Mouse (Mus musculus) CD4-positive, CD25-positive, alpha-beta regulatory T cell, adult 4 months (primary cell): ENCODE data around the gene Mybpc2. TPM values are rescaled to one million over a fixed set of nuclear protein-coding genes. Genes with fewer than 3 reads are reported as not detected.

Experiments used
- ATAC-seq: one replicate; pipeline ENCODE4 v1.8.0; 2017
- polyA plus RNA-seq, 2 experiments: library from polyadenylated mRNA; unstranded; fragments of 100-300 nt; shearing (Covaris generic); gene quantifications; one replicate each; pipeline ENCODE4 v1.2.1; 2017

Gene Mybpc2
- polyA plus RNA-seq, 2 experiments from 2014 or later = not detected

- no peak for ATAC-seq
These were observed 823 bp upstream of the Mybpc2 start for GRCm38 (mm10) chr7:44525126-44525832.

DNA sequence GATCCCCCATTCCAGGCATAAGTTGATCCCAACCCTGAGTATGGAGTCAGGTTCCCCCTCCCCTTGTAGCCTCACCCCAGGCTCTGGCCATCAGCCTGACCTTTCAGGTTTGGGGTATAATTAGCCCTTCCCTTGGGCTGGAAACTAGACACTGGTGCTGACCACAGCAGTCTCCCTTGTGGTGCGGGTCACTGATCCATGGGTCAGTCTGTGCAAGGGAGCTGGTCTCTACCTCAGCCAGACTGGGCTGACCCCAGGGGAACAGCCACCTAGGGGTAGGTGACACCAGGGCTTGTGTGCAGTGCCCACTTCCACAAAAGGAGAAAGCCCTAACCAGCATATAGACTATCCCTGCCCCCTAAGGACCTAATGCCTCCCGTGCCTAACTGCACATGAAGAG is 1.4 kb downstream of the Mybpc2 start:
- no peak for ATAC-seq

DNA sequence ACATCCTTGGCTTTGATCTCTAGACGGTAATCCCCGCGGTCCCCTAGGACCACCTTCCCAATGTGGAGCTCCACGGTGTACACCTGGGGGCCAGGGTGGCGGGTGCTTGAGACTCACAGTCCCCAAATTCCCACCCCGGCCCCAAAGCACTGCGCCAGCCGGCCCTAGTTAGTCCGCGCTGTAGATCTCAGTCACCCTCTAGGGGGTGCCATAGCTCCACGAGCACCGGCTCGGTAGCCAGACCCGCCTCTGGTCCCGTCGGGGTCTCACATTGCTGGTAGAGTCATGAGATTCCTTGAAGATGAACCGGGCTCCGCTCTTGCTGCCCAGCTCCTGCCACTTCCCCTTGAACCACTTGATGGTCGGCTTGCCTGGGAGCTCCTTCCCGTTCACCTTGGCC is 2.7 kb downstream of the Mybpc2 start:
- ATAC-seq = no peak

DNA sequence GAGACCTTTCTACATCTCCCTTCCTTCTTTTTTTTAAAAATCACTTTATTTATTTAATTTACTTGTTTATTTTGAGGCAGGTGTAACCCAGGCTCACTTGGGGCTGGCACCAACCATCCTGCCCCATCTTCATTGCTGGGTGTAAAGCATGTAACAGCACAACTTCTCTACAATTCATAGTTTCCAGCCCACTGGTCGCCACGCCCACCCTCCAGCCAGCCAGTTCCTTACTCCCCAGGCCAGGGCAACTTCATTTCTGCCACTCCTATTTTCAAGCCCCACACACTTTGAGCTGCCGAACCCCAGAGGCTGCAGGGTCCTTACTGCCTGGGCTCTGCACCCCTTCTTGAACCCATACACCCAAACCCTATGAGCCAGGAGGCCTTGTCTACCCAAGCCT is 3.5 kb downstream of the Mybpc2 start:
- ATAC-seq = no peak

GRCm38 (mm10) chr7:44519240-44519913 is 5.1 kb downstream of the Mybpc2 start:
- ATAC-seq = no peak

DNA sequence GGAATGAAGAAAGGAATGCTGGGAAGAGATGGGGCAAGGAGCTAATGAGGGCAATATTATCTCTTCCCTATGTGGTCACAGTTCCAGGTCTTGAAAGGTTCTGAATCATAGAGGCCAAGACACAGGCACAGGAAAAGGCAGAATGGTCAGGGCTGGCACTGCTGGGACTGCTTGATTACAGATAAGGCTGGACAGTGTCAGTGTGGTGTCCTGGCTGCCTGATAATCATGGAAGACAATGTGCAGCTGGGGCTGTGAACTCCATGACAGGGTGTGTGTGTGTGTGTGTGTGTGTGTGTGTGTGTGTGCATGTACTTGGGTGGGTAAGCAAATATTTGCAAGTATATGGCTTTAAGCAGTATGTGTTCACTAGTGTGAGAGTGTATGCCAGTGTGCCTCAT is 17.0 kb downstream of the Mybpc2 start:
- no peak for ATAC-seq

- peak; percentile 81 for ATAC-seq
These were observed 22.8 kb downstream of the Mybpc2 start for GRCm38 (mm10) chr7:44501563-44502115.

- ATAC-seq = no peak
These were observed 24.4 kb downstream of the Mybpc2 start for GRCm38 (mm10) chr7:44500046-44500445.

DNA sequence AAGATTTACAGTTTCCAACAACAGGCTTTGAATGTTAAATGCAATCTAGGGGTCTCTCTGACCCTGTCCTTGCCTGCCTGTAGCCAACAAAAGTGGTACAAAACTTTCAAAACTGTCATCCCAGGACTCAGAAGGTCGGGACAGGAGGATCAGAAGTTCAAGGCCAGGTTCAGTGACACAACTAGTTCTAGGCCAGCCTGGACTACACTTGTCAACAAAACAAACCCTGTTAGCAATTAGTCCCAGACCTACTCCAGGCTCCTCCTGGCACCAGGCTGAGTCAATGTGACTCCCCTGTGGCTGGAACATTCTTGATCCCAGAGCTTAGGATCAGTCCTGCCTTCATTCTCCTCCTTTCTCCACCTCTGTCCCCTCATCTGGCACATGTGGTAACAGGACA is 25.5 kb downstream of the Mybpc2 start:
- ATAC-seq = no peak

GRCm38 (mm10) chr7:44497361-44498055 is 26.9 kb downstream of the Mybpc2 start:
- ATAC-seq = no peak

GRCm38 (mm10) chr7:44496771-44497109 is 27.7 kb downstream of the Mybpc2 start:
- no peak for ATAC-seq

DNA sequence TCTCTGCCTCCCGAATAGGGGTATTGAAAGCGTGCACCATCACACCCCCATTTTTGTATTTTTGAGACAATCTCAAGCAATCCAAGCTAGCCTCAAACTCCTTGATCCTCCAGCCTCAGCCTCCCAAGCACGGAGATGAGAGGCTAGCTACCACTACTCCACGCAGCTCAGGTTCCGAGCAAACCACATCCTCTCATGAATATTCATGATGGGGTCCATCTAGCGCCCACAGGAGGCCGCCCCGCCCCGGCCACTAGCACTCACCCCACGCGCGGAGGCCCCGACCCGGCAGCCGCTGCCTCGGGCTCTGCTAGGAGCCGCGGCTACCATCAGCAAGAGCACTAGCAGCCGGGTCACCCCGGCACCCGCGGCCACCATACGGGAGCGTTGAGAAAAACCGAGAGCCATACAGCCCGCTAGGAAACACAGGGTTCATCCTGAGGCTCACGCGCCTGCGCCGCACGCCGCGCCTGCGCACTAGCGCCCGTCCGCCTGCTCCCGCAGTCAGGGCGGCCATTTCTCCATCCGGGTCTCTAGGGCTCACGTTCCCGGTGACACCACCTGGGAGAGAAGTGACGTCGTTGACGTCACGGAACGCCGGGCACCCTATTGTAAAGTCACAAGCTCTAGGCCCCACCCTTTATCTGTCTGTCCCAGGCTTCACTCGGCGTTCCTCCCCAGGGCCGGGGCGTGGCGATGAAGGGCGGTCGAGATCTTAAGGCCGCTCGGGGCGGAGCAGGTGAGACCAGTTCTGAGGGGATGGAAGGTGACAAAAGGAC is 28.3 kb downstream of the Mybpc2 start, which contains the start of the genes Emc10 and Fam71e1:
TSS of gene Emc10 (minus strand) at position 538 of the 779 bp plus-strand sequence.
TSS of gene Fam71e1 (plus strand) at position 590 of the 779 bp plus-strand sequence.
- ATAC-seq = peak; percentile 94

GRCm38 (mm10) chr7:44495086-44495485 is 29.4 kb downstream of the Mybpc2 start:
- no peak for ATAC-seq

GRCm38 (mm10) chr7:44494681-44495080 is 29.8 kb downstream of the Mybpc2 start:
- no peak for ATAC-seq

DNA sequence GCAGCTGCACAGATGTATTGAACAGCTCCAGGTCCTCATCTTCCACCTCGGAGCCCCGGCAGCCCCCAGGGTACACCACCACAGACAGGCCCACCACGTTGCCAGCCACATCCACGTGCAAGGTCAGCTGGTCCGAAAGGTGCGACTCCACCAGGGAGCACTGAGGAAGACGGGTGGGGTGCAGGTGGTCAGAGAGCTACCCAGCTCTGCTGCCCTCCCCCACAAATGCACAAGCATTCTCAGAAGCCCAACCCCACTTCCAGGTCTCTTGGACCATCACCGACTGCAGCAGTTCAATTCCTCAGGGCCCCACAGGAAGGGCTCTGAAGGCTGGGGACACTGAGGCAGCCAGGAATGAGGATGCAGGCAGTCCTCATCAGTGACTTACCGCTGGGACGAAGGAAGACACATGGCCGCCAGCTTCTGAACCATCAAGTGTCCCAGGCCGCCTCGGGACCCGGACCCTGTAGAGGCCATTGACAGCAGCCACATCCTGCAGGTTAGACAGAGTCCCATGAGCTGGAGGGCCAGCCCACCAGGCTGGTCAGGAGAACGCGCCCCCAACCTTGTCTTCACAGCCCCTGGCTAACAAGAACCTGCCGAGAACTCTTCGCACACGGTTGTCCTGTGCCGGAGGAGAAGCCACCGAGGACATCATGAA is 32.2 kb downstream of the Mybpc2 start:
- no peak for ATAC-seq

GRCm38 (mm10) chr7:44491391-44491790 is 33.1 kb downstream of the Mybpc2 start:
- ATAC-seq = no peak

- ATAC-seq = no peak
These were observed 34.2 kb downstream of the Mybpc2 start for GRCm38 (mm10) chr7:44490281-44490680.

DNA sequence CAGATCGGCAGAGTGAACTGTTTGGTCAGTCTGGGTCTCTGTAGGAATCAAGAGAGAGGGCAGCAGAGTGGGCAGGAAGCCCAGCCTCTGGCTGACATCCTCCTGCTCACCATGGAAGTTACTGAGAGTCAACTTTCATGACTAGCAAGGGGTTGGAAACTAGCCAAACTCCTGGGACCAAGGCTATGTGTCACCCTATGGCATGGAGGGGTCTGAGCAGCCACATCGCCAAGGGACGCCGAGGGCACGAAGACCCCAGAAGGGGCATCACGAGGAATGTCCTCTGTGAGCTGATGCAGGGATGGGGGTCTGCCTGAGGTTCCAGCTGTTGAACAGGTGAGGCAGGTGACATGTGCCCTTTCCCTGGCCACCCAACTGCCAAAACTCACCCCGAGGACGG is 35.9 kb downstream of the Mybpc2 start:
- no peak for ATAC-seq

DNA sequence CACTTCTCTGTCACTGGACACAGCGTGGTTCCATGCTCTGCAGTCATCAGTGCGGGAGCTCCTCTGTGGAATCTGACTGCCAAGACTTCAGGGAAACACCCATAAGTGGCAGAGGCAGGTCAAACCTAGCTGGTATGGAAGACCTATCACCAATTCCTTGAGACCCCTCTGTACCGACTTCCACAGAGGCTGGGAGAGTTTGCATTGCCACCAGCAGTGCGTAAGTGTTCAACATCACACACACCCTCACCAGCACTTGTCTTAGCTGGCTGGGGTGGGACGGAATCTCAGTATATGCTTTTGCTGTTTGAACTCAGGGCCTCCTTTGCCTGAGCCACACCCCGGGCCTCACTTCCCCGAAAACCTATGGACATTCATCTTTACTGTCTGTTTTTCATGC is 36.5 kb downstream of the Mybpc2 start:
- ATAC-seq = no peak

GRCm38 (mm10) chr7:44486927-44487575 is 37.4 kb downstream of the Mybpc2 start:
- no peak for ATAC-seq

- peak; percentile 33 for ATAC-seq
These were observed 38.8 kb downstream of the Mybpc2 start for GRCm38 (mm10) chr7:44485572-44486195.
